Mouse (Mus musculus) ES-Bruce4 (cell line): ENCODE results near the gene Hipk4.

Experiments used
- CTCF ChIP-seq: IDR thresholded peaks from one replicate; pipeline ENCODE4 v1.8.1; 2011; ENCODE audit warnings: low read depth, low read length
- EP300 ChIP-seq: IDR thresholded peaks from 2 replicates; pipeline ENCODE4 v1.6.1; 2011; ENCODE audit warnings: low read depth, low read length; ENCODE audit not compliant: insufficient read depth
- POLR2A ChIP-seq: IDR thresholded peaks from one replicate; pipeline ENCODE4 v1.8.1; 2011; ENCODE audit warnings: low read length; ENCODE audit not compliant: insufficient read depth

DNA sequence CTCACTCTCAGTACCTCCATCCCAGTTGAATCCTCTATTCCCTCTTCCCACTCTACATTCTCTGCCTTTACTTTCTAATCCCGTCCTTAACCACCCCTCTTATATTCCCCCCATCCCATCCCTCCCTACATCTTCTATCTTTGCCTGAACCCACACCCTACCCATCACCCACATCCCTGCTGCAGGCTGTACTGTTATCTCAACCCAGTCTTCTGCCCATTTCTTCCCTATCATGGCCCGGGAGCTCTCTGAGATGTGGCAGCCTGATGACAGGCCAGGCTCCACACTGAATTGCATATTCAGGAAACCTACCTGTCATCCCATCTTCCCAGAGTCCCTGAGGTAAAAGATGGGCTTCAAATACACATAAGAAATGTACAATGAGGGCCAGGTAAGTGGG lies 15.7 kb downstream of the Hipk4 start:
- TF ChIP-seq CTCF: no peak
- TF ChIP-seq POLR2A: no peak
- no peak for TF ChIP-seq EP300
